Mouse (Mus musculus) ovary, postnatal 14 days (tissue): Measurements from ENCODE around the gene Snx1.
A peak's percentile ranks its signal among the peaks of the same experiment; 100 is the strongest.

Source experiments
- DNase-seq: peaks from one replicate; pipeline ENCODE4 v3.0.0; 2022; ENCODE audit warnings: low spot score

Snx1 gene

GRCm38 (mm10) chr9:66088411-66088810 is 38.0 kb downstream of the Snx1 start:
- no peak for DNase-seq

GRCm38 (mm10) chr9:66087062-66087461 is 39.3 kb downstream of the Snx1 start:
- no peak for DNase-seq

- no peak for DNase-seq
These were observed 42.2 kb downstream of the Snx1 start for GRCm38 (mm10) chr9:66084171-66084570.

- no peak for DNase-seq
These were observed 44.4 kb downstream of the Snx1 start for GRCm38 (mm10) chr9:66081999-66082398.

GRCm38 (mm10) chr9:66080804-66081459 is 45.5 kb downstream of the Snx1 start:
- no peak for DNase-seq

- no peak for DNase-seq
These were observed 47.9 kb downstream of the Snx1 start for GRCm38 (mm10) chr9:66078493-66078892.

- DNase-seq: no peak
These were observed 48.3 kb downstream of the Snx1 start for GRCm38 (mm10) chr9:66078072-66078471.

GRCm38 (mm10) chr9:66072754-66073153 is 53.6 kb downstream of the Snx1 start:
- DNase-seq: no peak

GRCm38 (mm10) chr9:66070151-66070550 is 56.2 kb downstream of the Snx1 start:
- DNase-seq: no peak

GRCm38 (mm10) chr9:66069583-66069982 is 56.8 kb downstream of the Snx1 start, which contains the start of gene Snx22:
Snx22 (minus strand) TSS chr9:66069719.
- peak; percentile 76 for DNase-seq

- DNase-seq: no peak
These were observed 57.4 kb downstream of the Snx1 start for GRCm38 (mm10) chr9:66068971-66069391.

- DNase-seq: no peak
These were observed 58.3 kb downstream of the Snx1 start for GRCm38 (mm10) chr9:66068056-66068455.

GRCm38 (mm10) chr9:66067542-66067941 is 58.8 kb downstream of the Snx1 start:
- no peak for DNase-seq

- DNase-seq: no peak
These were observed 59.6 kb downstream of the Snx1 start for GRCm38 (mm10) chr9:66066791-66067190.

GRCm38 (mm10) chr9:66064316-66064715 is 62.1 kb downstream of the Snx1 start:
- DNase-seq: no peak

GRCm38 (mm10) chr9:66063446-66063845 is 62.9 kb downstream of the Snx1 start:
- no peak for DNase-seq

GRCm38 (mm10) chr9:66061656-66062055 is 64.7 kb downstream of the Snx1 start:
- no peak for DNase-seq

- DNase-seq: no peak
These were observed 65.4 kb downstream of the Snx1 start for GRCm38 (mm10) chr9:66060986-66061385.

GRCm38 (mm10) chr9:66060308-66060647 is 66.1 kb downstream of the Snx1 start:
- no peak for DNase-seq

- peak; percentile 95 for DNase-seq
These were observed 66.6 kb downstream of the Snx1 start, which contains the start of gene Ppib for GRCm38 (mm10) chr9:66059583-66060307. Ppib (plus strand) TSS chr9:66060222.

GRCm38 (mm10) chr9:66053620-66054019 is 72.8 kb downstream of the Snx1 start:
- DNase-seq: no peak

- no peak for DNase-seq
These were observed 73.7 kb downstream of the Snx1 start for GRCm38 (mm10) chr9:66052731-66053130.

- no peak for DNase-seq
These were observed 74.9 kb downstream of the Snx1 start for GRCm38 (mm10) chr9:66051493-66051892.
